Mouse (Mus musculus): ENCODE results near the gene Elp6. TPM values are rescaled to one million over a fixed set of nuclear protein-coding genes. Genes with fewer than 3 reads are reported as not detected.

Elp6 gene
- polyA plus RNA-seq, 1 experiment, result 24.7 TPM

DNA sequence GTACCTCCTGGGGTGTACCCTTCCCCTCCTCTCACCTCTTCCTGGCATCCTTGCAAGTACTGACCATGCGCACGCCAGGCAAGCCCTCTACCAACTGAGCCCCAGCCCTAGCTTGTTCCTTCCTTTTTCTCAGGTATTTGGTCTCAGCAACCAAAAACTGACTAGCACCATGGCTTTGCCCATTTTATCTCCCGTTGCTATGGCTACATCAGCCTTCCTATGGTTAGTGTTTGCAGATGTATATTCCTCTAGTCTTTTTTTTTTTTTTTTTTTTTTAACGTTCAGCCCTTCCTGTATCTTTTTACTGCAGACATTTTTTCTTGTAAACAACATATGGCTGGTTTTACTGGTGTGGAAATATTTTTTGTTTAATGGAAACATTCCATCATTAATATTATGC lies 31.5 kb upstream of the Elp6 start:
- Histone ChIP-seq H3K4me1 (ENCODE audit: control insufficient read depth, insufficient read depth, low read length) (no peaks in the 10 kb centered on the region; the same call in 1 of the 2 replicates), H3K27me3 (ENCODE audit: control insufficient read depth, insufficient read depth, low read length) (no peaks in the 10 kb centered on the region), H3K27ac (ENCODE audit: insufficient read depth, low read length) (no peak overlapping the region), H3K4me3 (replicated peaks; ENCODE audit: insufficient read depth, low read depth, low read length) (no peak overlapping the region)
- DNase-seq, result no peak
- WGBS, result 77% methylated on average over 4 of the region's 4 CpGs
- TF ChIP-seq POLR2A (IDR thresholded peaks at IDR 0.05; ENCODE audit: borderline replicate concordance, insufficient read depth, low read length), result no peak
- no peak for TF ChIP-seq CTCF (IDR thresholded peaks at IDR 0.05; ENCODE audit: borderline replicate concordance, insufficient read depth, low read depth, low read length)

DNA sequence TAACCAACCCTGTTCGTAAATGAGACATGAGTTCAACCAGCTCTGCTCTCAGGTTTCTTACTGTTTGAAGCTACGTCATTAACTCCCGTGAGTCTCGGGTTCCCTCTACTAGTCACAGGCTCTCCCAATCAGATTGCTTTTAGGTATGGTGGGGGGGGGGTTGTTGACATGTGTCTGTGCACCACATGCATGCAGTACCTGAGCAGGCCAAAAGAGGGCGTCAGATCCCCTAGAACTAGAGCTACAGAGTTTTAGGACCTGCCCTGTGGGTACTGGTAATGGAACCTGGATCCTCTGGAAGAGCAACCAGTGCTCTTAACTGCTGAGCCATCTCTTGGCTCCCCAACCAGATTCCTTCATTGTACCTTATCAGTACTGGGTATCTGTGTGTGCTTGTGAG lies 29.1 kb upstream of the Elp6 start:
- Histone ChIP-seq H3K4me1 (ENCODE audit: control insufficient read depth, insufficient read depth, low read length) (no peaks in the 10 kb centered on the region; the same call in 1 of the 2 replicates), H3K4me3 (replicated peaks; ENCODE audit: insufficient read depth, low read depth, low read length) (no peak overlapping the region), H3K27ac (ENCODE audit: insufficient read depth, low read length) (no peak overlapping the region), H3K27me3 (ENCODE audit: control insufficient read depth, insufficient read depth, low read length) (no peaks in the 10 kb centered on the region)
- TF ChIP-seq CTCF (IDR thresholded peaks at IDR 0.05; ENCODE audit: borderline replicate concordance, insufficient read depth, low read depth, low read length) (no peak), POLR2A (IDR thresholded peaks at IDR 0.05; ENCODE audit: borderline replicate concordance, insufficient read depth, low read length) (no peak)
- no peak for DNase-seq
- 76% methylated on average over 5 of the region's 5 CpGs for WGBS

DNA sequence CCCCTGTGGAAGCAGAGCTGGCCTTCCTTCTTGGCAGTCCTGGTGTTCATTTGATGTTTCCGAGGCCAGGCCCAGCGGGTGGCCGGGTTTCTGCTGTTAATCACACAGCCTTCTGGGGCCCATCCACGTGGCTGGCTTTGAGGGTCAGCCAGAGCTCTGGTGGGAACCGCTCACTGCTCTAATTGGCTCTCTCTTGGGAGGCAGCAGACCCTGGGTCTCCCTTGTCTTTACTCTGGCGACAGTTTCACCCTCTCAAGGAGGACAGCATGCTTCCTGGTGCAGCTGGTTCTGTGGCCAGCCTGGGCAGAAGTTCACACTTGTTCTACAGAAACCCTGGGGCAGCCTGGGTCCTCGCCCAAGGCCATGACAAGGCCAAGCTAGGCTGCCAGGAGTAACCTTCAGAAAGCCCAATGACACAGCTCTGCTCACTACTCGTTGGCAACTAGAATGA lies 27.5 kb upstream of the Elp6 start:
- DNase-seq, result peak; percentile 35 to 52
- Histone ChIP-seq H3K27ac (ENCODE audit: insufficient read depth, low read length) (no peak overlapping the region), H3K4me1 (ENCODE audit: control insufficient read depth, insufficient read depth, low read length) (no peaks in the 10 kb centered on the region; the same call in 1 of the 2 replicates), H3K27me3 (ENCODE audit: control insufficient read depth, insufficient read depth, low read length) (no peaks in the 10 kb centered on the region), H3K4me3 (replicated peaks; ENCODE audit: insufficient read depth, low read depth, low read length) (no peak overlapping the region)
- 37% methylated on average over 8 of the region's 8 CpGs for WGBS
- TF ChIP-seq POLR2A (IDR thresholded peaks at IDR 0.05; ENCODE audit: borderline replicate concordance, insufficient read depth, low read length), result no peak
- no peak for TF ChIP-seq CTCF (IDR thresholded peaks at IDR 0.05; ENCODE audit: borderline replicate concordance, insufficient read depth, low read depth, low read length)

DNA sequence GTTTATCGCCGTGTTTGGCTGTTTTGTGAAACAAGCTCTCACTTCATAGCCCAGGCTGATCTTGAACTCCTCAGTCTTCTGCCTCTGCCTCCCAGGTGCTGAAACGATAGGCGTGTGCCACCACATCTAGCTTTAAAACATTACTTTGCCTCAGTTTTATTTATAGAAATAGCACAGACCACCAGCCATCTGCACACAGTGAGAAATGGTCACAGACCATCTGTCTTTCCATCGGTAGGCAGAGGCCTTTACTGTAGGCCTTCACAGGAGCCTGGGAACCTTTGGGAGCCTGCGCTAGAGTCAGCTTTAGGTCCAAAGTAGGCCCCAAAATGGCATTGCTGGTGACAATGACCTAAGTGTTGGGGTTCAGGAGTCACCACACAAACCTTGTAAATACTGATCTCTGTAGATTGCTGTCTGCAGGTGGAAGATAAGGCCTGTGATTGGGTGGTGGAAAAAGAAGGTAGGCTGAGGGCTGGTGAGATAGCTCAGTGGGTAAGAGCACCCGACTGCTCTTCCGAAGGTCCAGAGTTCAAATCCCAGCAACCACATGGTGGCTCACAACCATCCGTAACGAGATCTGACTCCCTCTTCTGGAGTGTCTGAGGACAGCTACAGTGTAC lies 20.8 kb upstream of the Elp6 start:
- Histone ChIP-seq H3K4me3 (replicated peaks; ENCODE audit: insufficient read depth, low read depth, low read length) (no peak overlapping the region), H3K27ac (ENCODE audit: insufficient read depth, low read length) (no peak overlapping the region), H3K27me3 (ENCODE audit: control insufficient read depth, insufficient read depth, low read length) (no peaks in the 10 kb centered on the region), H3K4me1 (ENCODE audit: control insufficient read depth, insufficient read depth, low read length) (peaks cover 18% of the 10 kb centered on the region)
- 63% methylated on average over 10 of the region's 10 CpGs for WGBS
- TF ChIP-seq POLR2A (IDR thresholded peaks at IDR 0.05; ENCODE audit: borderline replicate concordance, insufficient read depth, low read length), result no peak
- TF ChIP-seq CTCF (IDR thresholded peaks at IDR 0.05; ENCODE audit: borderline replicate concordance, insufficient read depth, low read depth, low read length), result no peak
- peak; percentile 39 to 55 for DNase-seq

DNA sequence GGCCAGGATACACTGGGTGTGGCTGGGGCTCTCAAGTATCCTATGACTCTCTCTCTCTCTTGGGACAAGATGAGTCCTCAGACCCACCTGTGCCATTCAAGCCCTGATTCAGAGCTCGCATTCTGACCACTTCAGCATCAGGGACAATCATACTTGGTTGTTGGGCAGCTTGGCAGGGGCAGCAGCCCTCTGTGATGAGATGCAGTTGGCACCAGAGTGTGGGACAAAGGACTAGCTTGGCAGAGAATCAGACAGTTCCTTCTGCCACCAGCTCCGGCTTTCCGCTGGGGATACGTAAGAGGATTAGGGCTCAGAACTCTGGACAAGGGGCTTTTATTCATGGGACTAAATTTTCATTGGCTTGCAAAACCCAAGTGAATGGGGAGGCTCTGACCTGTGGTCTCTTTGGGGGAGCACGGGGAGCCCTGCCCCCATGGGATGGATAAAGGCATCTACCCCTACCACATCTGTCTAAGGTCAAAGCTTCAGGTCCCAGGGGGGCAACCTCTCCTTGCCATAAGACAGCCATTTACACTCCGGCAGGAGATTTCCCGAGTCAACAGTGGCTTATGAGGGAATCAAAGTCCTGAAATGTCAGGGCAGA lies 17.6 kb upstream of the Elp6 start:
- Histone ChIP-seq H3K4me1 (ENCODE audit: control insufficient read depth, insufficient read depth, low read length) (peaks cover 18% of the 10 kb centered on the region), H3K27me3 (ENCODE audit: control insufficient read depth, insufficient read depth, low read length) (no peaks in the 10 kb centered on the region), H3K27ac (ENCODE audit: insufficient read depth, low read length) (no peak overlapping the region), H3K4me3 (replicated peaks; ENCODE audit: insufficient read depth, low read depth, low read length) (no peak overlapping the region)
- 10% methylated on average over 7 of the region's 7 CpGs for WGBS
- TF ChIP-seq CTCF (IDR thresholded peaks at IDR 0.05; ENCODE audit: borderline replicate concordance, insufficient read depth, low read depth, low read length), result no peak
- no peak for TF ChIP-seq POLR2A (IDR thresholded peaks at IDR 0.05; ENCODE audit: borderline replicate concordance, insufficient read depth, low read length)
- peak; percentile 61 to 77 for DNase-seq

DNA sequence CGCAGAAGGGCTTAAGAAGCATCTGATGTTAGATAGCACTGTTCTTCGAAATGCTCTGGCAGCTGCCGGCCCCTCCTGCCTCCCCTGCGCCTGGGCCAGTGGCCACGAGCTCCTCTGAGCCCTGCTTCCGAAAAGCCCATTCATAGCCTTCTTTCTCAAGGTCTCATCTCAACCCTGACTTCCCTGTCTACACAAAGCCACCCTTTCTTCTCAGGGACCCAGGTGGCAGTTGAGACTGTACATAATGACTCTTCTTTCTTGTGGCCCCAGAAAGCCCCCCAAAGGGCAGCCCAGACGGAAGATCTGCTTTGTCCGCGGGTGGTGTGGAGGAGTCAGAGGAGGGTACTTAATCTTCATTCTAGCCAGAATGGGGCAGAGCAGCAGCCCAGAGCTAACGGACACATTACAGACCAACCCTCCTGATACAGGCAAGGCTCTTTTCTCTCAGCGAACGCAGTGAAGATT lies 11.7 kb upstream of the Elp6 start:
- Histone ChIP-seq H3K4me3 (replicated peaks; ENCODE audit: insufficient read depth, low read depth, low read length) (no peak overlapping the region), H3K4me1 (ENCODE audit: control insufficient read depth, insufficient read depth, low read length) (no peaks in the 10 kb centered on the region), H3K27me3 (ENCODE audit: control insufficient read depth, insufficient read depth, low read length) (no peaks in the 10 kb centered on the region), H3K27ac (ENCODE audit: insufficient read depth, low read length) (no peak overlapping the region)
- 36% methylated on average over 12 of the region's 12 CpGs for WGBS
- DNase-seq, result no peak
- TF ChIP-seq POLR2A (IDR thresholded peaks at IDR 0.05; ENCODE audit: borderline replicate concordance, insufficient read depth, low read length), result no peak
- no peak for TF ChIP-seq CTCF (IDR thresholded peaks at IDR 0.05; ENCODE audit: borderline replicate concordance, insufficient read depth, low read depth, low read length)

DNA sequence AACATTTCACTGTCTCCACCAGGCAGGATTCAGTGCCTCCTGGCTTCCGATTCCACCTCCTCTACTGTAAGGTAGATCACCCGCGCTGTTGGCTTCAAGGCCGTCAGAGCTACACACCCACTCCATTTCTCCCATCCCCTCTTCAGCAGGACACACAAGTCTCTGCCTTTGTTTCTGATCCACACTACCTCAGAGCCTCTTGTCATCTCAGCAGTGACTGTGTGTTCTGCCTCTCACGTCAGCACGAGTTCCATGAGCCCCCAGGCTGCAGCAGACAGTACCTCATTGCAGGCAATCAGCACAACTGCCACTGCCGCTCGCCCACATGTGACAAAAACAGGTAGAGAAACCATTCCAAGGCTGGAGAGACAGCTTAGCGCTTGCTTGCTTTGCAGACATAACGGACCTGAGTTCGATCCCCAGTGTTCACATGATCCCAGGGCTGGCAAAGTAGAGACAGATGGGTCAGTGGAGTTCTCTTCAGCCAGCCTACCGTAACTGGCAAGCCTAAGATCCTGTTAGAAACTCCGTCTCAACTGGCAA lies 11.0 kb upstream of the Elp6 start:
- Histone ChIP-seq H3K27me3 (ENCODE audit: control insufficient read depth, insufficient read depth, low read length) (no peaks in the 10 kb centered on the region), H3K27ac (ENCODE audit: insufficient read depth, low read length) (no peak overlapping the region), H3K4me1 (ENCODE audit: control insufficient read depth, insufficient read depth, low read length) (no peaks in the 10 kb centered on the region), H3K4me3 (replicated peaks; ENCODE audit: insufficient read depth, low read depth, low read length) (no peak overlapping the region)
- DNase-seq, result no peak
- 79% methylated on average over 13 of the region's 13 CpGs for WGBS
- no peak for TF ChIP-seq CTCF (IDR thresholded peaks at IDR 0.05; ENCODE audit: borderline replicate concordance, insufficient read depth, low read depth, low read length)
- TF ChIP-seq POLR2A (IDR thresholded peaks at IDR 0.05; ENCODE audit: borderline replicate concordance, insufficient read depth, low read length), result no peak

DNA sequence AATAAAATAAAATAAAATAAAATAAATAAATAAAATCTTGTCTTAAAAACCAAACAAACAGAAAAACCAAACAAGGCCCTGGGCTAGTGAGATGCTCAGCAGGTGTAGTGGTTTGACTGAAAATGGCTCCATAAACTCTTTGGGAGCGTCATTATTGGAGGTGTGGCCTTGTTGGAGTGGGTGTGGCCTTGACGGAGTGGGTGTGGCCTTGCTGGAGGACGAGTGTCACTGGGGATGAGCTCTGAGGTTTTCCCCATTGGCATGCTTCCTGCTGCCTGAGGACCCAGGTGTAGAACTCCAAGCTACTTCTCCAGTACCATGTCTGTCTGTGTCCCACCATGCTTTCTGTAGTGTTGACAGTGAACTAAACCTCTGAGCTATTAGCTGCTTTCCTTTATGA lies 10.2 kb upstream of the Elp6 start:
- 55% methylated on average over 3 of the region's 3 CpGs for WGBS
- H3K27ac ChIP-seq (ENCODE audit: insufficient read depth, low read length), result no peak overlapping the region

More for the DNA sequence above, 10.2 kb upstream of the Elp6 start:
- Histone ChIP-seq H3K4me3 (replicated peaks; ENCODE audit: insufficient read depth, low read depth, low read length) (no peak overlapping the region), H3K27me3 (ENCODE audit: control insufficient read depth, insufficient read depth, low read length) (no peaks in the 10 kb centered on the region), H3K4me1 (ENCODE audit: control insufficient read depth, insufficient read depth, low read length) (no peaks in the 10 kb centered on the region)
- no peak for DNase-seq
- TF ChIP-seq CTCF (IDR thresholded peaks at IDR 0.05; ENCODE audit: borderline replicate concordance, insufficient read depth, low read depth, low read length), result no peak
- TF ChIP-seq POLR2A (IDR thresholded peaks at IDR 0.05; ENCODE audit: borderline replicate concordance, insufficient read depth, low read length), result no peak
